Mouse (Mus musculus) cerebellum, adult 2 months (tissue): ENCODE measurements around the gene Mlst8. TPM values are rescaled to one million over a fixed set of nuclear protein-coding genes. Genes with fewer than 3 reads are reported as not detected.

Experiments used
- DNase-seq, 2 experiments: peaks; one replicate each; pipeline ENCODE4 v3.0.0; 2021
- H3K27ac ChIP-seq: fragments of 200-500 bp; 2 replicates; pipeline ENCODE4 v1.5.1; 2012; ENCODE audit warnings: low read length, control low read depth, inconsistent platforms; ENCODE audit not compliant: insufficient read depth
- H3K27me3 ChIP-seq: fragments of 200-500 bp; 2 replicates; pipeline ENCODE4 v1.6.1; 2012; ENCODE audit warnings: inconsistent platforms, mild to moderate bottlenecking, low read length, moderate library complexity; ENCODE audit not compliant: control insufficient read depth, insufficient read depth
- H3K4me1 ChIP-seq: fragments of 200-500 bp; 2 replicates; pipeline ENCODE4 v1.6.1; 2011; ENCODE audit warnings: low read length; ENCODE audit not compliant: control insufficient read depth, insufficient read depth
- H3K4me3 ChIP-seq: fragments of 200-500 bp; replicated peaks from 2 replicates; pipeline ENCODE3; 2011; ENCODE audit warnings: mild to moderate bottlenecking, low read depth, low read length, control low read depth; ENCODE audit not compliant: insufficient read depth
- CTCF ChIP-seq: fragments of 200-500 bp; IDR thresholded peaks from 2 replicates; pipeline ENCODE4 v1.5.1; 2011; ENCODE audit warnings: low read depth, mild to moderate bottlenecking, control low read depth, low read length, moderate library complexity, borderline replicate concordance; ENCODE audit not compliant: insufficient read depth
- POLR2A ChIP-seq: fragments of 200-500 bp; IDR thresholded peaks from 2 replicates; pipeline ENCODE4 v1.6.1; 2011; ENCODE audit warnings: low read length, control low read depth, borderline replicate concordance; ENCODE audit not compliant: insufficient read depth
- WGBS: fragments of 180-500 bp; shearing (Covaris S2); methylation state at CpG from one replicate; pipeline ENCODE4 v1.1.7; 2018; 5-methylcytosine and 5-hydroxymethylcytosine counted together
- polyA plus RNA-seq: library from polyadenylated mRNA; depleted of rRNA; stranded (reverse); fragments of >200 nt; gene quantifications from 2 replicates; pipeline ENCODE4 v1.2.3, GENCODE M21; 2012

Gene Mlst8
- polyA plus RNA-seq, 1 experiment = 55.9 TPM

DNA sequence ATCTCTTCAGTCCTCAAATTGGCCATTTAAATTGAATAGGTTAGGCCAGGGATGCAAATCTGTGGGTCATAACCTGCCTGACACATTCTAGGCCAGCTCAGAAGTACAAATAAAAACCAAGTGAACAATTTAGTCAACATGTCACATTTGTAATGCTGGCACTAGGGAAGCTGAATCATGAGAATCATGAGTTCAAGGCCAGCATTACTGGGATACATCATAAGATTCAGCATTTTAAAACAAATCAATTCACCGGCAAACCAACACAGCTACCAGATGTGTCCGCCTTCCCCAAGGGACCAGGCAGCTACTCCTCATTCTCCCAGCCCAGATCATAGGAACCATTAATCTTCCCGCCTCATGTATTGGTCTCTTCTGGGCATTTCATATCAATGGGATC lies 4.6 kb upstream of the Mlst8 start:
- WGBS = 92% methylated on average over 3 of the region's 3 CpGs
- no peak overlapping the region for H3K4me3 ChIP-seq
- no peak for DNase-seq
- no peaks in the 10 kb centered on the region for H3K27me3 ChIP-seq
- H3K4me1 ChIP-seq = peaks cover 5% of the 10 kb centered on the region
- no peak for TF ChIP-seq POLR2A
- no peak for TF ChIP-seq CTCF
- H3K27ac ChIP-seq = no peak overlapping the region

DNA sequence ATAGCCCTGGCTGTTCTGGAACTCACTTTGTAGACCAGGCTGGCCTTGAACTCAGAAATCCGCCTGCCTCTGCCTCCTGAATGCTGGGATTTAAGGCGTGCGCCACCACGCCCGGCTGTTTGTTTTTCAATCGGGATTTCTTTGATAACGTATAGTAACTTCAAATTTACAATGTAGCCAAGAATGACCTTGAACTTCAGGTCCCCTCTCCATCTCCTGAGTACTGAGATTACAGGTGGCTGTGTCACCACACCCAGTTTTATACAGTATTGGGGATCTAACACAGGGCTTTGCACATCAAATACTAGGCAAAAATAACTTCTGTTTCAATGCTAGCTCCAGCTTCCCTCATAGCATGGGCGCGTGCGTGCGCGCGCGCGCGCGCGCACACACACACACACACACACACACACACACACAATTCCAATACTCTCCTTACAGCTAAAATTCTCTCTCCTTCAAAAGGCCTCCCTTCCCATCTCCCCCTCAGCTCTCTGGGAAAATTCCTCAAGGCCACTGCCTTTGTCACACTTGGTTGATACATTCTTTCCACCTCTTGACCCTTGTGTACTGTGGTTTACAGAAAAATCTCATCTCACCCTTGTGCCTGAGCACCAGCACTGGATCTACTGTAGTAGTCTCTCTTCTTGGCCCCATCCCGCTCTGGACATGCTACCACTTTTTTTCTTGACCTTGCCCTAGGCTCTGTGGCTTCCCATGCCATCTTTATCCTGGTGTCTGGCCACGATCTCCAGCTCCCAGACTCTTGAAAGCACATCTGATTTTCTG lies 2.3 kb upstream of the Mlst8 start:
- Histone ChIP-seq H3K27ac (no peak overlapping the region), H3K4me1 (peaks cover 14% of the 10 kb centered on the region), H3K4me3 (no peak overlapping the region), H3K27me3 (no peaks in the 10 kb centered on the region)
- WGBS = 95% methylated on average over 20 of the region's 20 CpGs
- TF ChIP-seq POLR2A = no peak
- no peak for TF ChIP-seq CTCF
- no peak for DNase-seq

GRCm38 (mm10) chr17:24480201-24480826 lies 1.4 kb upstream of the Mlst8 start:
- Histone ChIP-seq H3K27ac (no peak overlapping the region), H3K27me3 (no peaks in the 10 kb centered on the region), H3K4me3 (no peak overlapping the region), H3K4me1 (peaks cover 14% of the 10 kb centered on the region)
- no peak for DNase-seq
- WGBS = 33% methylated on average over 3 of the region's 3 CpGs
- TF ChIP-seq POLR2A = no peak
- TF ChIP-seq CTCF = no peak; the same call in 1 of the 2 replicates

DNA sequence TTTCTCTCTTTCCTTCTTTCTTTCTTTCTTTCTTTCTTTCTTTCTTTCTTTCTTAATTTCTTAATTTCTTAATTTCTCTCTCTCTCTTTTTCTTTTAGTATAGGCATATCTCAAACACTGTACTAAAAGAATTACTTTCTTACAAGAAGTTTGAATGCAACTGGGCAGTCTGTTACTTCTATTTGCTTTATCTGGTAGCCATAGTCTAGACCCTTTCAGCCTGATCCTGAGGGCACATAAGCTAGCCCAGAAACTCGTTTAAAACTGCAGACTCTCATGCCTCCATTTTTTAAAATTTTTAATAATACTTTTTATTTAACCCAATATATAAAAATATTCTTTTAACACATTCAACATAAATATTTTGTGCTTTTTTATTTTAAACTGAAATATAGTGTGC lies 553 bp upstream of the Mlst8 start:
- Histone ChIP-seq H3K4me1 (peaks cover 14% of the 10 kb centered on the region), H3K27me3 (no peaks in the 10 kb centered on the region), H3K4me3 (peak overlapping the region; percentile 89), H3K27ac (no peak overlapping the region)
- no peak for DNase-seq
- WGBS = 7% methylated on average over 1 of the region's 1 CpGs
- TF ChIP-seq CTCF (no peak), POLR2A (no peak)

DNA sequence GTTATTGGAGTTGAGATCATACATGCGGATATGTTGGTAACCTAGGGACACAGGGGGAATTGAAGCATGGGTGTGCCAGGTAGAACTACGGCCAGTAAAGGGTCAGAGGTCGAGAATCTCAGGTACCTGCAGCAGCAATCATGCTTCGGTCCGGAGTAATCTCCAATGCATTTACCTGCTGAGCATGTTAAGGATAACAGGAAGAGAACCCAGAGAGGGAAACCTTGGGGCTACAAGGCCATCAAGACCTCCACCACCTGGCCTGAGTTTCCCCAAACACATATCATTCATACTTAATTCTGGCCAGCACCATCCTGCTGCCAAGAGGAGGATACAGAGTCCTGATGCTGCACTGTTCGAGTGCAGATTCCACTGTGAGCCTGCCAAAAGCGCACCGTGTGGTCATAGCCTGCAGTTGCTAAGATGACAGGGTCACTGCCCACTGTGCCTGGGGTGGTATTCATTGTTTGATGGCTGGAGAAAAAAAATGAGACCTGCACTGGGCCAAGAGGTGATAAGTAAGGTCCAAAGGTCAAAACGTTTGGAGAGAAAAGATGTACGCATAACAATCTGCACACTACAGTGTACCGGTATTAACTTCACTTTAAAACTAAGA lies 785 bp downstream of the Mlst8 start:
- H3K4me1 ChIP-seq = peaks cover 14% of the 10 kb centered on the region
- peak; percentile 52 to 58 for DNase-seq
- peak overlapping the region; percentile 73 for H3K27ac ChIP-seq
- no peak for TF ChIP-seq POLR2A
- 22% methylated on average over 11 of the region's 11 CpGs for WGBS
- H3K4me3 ChIP-seq = peak overlapping the region; percentile 89
- no peaks in the 10 kb centered on the region for H3K27me3 ChIP-seq

DNA sequence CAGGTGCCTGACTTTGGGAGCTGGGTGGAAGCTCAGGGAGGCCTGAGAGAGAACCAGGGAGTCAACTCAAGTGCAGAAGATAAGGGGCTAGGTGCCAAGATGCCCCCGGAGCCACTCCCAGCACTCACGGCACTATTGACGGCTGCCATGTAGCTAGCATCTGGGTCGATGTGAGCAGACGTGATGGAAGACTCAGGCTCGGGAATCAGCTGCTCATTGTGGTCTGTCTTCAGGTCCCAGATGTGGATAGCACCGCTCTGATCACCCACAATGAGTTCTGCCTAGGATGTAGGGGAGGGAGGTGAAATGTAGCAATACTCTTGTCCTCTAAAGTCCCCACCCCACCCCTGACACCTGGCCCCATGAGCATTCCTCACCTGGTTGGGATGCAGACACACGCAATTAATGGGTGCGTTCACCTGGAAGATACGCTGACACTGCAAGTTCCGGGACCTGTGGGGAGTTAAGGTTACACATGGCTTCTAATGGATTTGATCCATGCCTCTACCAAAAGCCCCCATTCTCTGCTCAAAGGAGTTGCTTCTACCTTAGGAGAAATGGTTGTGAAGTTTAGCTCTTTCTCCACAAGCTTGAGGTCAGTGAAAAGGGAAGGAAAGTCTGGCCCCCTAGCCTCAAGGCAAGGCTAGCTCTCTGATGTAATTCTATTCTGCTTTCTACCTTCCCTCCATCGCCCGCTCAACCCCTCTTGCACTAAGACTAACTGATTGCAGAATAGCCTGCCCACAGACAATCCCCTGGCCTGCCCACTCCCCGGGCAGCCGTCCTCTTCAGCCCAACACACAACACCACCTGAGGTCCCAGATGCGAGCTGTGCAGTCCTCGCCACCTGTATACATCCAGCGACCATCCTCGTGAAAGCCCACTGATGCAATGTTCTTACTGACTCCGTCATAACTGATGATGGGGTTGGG lies 1.6 kb downstream of the Mlst8 start:
- no peak for TF ChIP-seq CTCF
- TF ChIP-seq POLR2A = no peak
- Histone ChIP-seq H3K27me3 (no peaks in the 10 kb centered on the region), H3K4me1 (peaks cover 20% of the 10 kb centered on the region), H3K27ac (peak overlapping the region; percentile 73; the same call in 1 of the 2 replicates), H3K4me3 (peak overlapping the region; percentile 89)
- WGBS = 82% methylated on average over 20 of the region's 20 CpGs
- no peak for DNase-seq

DNA sequence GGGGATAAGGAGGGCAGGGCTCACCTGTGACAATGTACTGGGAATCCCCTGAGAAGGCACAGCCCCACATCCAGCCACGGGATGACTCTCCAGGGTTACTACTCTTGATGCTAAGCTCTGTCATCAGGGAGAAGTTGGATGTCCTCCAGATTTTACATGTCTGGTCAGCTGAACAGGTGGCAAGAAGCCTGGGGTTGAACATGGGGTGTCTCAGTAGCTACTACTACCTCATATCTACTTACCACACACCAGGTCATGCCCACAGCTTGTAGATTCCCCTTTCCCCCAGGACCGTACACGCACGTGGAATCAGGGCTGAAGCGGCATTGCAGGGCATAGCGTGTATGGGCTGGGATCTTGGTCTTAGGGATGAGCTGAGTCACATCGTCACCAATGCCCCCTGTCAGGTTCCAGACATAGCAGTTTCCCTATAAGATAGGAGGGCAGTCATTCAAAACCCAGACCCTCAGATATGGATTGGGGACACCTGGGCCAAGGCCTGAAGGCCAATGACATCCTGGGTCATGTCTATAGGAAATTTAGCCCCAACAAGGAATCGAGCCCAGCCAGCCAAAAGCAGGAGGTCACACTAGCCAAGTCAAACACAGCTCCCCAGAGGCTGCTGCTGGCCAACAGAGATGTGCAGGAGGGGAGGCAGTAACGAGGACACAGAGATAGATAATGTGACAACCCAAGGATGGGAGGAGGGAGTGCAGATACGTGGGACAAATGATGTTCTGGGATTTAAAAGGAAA lies 2.7 kb downstream of the Mlst8 start:
- Histone ChIP-seq H3K27me3 (no peaks in the 10 kb centered on the region), H3K4me1 (peaks cover 24% of the 10 kb centered on the region), H3K4me3 (no peak overlapping the region), H3K27ac (no peak overlapping the region)
- WGBS = 75% methylated on average over 10 of the region's 10 CpGs
- no peak for TF ChIP-seq CTCF
- TF ChIP-seq POLR2A = no peak
- DNase-seq = no peak
